Mouse (Mus musculus) right cerebral cortex, postnatal 14 days (tissue): ENCODE measurements around the gene Cep104.

Source experiments
- DNase-seq: peaks from one replicate; pipeline ENCODE4 v3.0.0; 2022

Gene Cep104

DNA sequence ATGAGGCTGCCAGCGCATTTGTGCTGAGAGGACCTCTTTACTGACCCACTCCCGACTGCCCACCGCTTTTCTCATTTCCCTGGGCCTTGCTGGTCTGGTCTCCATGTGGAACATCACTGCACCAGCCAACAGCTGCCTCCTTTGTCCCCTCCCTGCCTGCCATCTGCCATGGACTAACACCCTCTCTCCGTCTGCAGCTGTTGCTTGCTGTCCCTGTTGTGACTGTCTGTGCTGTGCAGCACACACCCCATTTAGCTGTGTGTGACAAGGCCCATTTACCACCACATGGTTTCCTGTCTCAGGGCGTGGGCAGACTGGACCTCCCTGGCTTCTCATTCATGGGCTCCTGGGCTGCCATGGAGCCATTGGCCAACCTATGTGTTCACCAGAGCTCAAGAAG is 30.5 kb downstream of the Cep104 start:
- DNase-seq: no peak

- no peak for DNase-seq
These were observed 31.3 kb downstream of the Cep104 start for GRCm38 (mm10) chr4:154006264-154006663.

DNA sequence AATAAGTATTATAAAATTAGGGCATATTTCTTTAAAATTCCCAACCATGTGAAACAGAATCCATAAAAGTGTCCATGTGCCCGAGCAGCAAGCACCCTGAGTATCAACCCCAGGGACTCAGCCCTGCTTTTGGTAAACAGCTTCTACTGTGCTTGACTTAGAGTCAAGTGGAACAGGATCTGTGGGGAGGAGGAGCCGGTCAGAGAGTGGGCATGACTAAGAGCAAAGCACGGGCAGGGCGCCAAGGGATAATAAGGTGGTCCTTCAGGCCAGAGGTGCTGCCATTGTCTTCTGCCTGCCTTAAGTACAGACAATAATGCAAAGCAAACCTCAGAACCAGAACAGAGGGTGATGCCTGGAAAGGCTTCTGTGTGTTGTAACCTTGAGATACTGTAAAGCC is 32.8 kb downstream of the Cep104 start:
- DNase-seq: no peak

- DNase-seq: no peak
These were observed 36.1 kb downstream of the Cep104 start for GRCm38 (mm10) chr4:154010907-154011645.

- DNase-seq: peak; percentile 80
These were observed 36.7 kb downstream of the Cep104 start, which contains the start of gene Lrrc47 for GRCm38 (mm10) chr4:154011646-154012089. Gene Lrrc47 (plus strand): TSS chr4:154011731.

- no peak for DNase-seq
These were observed 37.3 kb downstream of the Cep104 start for GRCm38 (mm10) chr4:154012132-154012882.

- DNase-seq: no peak
These were observed 40.5 kb downstream of the Cep104 start for GRCm38 (mm10) chr4:154015476-154015875.

- peak; percentile 63 for DNase-seq
These were observed 44.6 kb downstream of the Cep104 start for GRCm38 (mm10) chr4:154019571-154019970.

DNA sequence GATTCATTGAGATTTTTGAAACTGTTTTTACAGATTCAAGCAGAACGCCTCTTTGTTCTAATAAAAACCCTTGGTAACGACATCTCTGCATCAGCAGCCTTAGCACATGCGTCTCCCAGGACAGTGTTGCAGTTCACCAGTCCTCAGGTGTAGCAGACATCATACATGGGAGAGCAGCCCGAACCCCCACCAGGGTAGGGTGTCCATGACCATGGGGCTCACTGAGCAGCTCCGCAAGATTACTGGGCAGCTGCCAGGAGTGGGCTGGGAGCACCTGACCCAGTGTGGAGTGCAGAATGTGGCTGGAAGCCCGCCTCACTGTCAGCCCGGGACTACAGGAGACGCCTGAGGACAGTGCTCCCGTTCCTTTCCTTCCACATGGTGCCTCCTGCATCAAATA is 46.4 kb downstream of the Cep104 start:
- DNase-seq: no peak

- DNase-seq: no peak
These were observed 47.4 kb downstream of the Cep104 start for GRCm38 (mm10) chr4:154022407-154022806.

DNA sequence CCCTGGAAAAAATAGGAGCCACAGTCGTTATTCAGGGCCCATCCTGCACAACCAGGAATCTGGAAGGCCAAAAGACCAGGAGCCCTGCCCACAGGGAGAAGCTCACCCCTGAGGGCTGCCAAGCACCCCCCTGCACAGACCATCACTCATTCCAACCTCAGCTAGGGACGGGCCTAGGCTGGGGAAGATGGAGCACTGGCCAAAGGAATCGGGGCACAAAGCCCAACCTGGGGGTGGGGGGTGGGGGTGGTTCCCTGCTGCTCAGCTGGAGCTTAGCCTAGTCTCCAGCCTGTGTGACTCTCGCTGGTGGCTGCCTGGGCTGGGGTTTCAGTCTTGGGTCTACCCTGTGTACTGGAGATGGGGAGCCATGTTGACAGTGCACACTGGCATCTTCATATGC is 47.9 kb downstream of the Cep104 start:
- no peak for DNase-seq

DNA sequence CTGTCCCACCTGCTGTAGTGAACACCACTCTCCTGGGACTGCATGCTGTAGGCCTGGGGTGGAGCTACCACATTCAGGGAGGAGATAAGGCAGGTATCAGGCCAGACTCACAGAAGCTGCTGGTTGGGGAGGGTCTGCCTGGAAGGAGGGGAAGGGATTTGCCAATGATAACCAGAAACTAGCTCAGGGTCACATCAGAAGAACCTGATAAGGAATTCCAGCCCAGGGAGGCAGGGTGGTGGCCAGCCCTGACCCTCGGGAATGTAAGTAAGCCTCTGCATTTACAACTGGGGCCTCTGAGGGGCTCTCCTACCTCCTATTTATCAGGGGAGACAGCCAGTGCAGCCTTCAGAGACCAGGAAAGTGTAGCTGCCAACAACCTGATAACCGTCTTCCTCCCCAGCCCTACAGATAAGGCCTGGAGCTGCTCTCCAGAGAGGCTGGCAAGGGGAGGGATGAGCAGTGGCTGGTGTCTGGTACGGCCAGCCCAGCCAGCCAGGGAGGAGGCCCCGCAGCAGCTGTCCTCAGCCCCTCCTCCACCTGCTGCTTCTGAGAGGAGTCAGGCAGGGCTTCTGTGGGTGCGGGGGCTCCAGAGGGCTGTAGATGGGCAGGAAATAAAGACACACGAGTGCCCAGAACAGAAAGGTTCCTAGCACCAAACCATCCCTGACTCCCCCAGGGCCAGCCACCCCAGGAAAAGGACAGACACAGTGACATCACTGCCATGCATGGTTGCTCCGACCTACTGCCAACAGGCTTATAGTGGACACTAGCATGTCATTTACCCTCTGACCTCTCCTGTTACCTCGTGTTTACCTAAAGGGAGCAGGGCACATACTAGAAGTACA is 49.0 kb downstream of the Cep104 start:
- DNase-seq: no peak

GRCm38 (mm10) chr4:154024729-154025521 is 49.9 kb downstream of the Cep104 start:
- no peak for DNase-seq

DNA sequence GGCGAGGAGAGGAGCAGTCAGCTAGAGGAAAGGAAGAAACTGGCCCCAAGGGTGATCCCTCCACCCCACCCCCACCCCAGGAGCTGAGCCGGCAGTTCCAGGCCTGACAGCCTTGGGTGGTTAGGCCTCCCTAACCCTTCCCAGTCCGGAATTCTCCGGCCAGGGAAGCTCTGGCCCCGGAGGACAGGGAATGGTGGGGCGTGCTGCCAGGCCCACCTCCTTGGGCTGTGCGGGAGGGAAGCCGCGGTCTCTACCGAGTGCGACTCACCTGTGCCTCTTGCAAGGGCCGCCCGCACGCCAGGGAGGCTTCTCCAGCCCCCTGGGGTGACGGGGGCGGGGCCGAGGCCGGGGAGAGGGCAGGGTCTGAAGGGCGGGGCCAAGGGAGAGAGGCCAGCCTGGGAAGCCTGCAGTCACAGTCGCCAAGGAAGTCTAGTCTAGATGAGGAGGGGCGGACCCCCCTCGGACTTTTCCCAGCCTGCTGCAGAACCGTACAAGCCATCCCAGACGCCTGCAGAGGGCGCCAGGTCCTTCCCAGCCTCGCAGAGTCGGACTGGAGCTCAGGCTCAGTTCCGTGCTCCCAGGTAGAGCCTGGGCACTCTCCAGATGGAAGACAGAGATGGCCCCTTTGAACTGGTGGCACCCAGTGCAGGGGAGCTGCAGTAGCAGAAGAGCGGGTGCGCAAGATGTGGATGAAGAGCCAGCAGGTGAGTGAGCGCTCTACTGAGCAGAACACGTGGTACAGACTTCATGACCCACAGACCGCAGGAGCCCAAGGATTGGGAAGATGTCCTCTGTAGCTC is 50.8 kb downstream of the Cep104 start, which contains the start of gene Smim1:
TSS of gene Smim1 (minus strand) at position 590 of the 800 bp plus-strand sequence.
- DNase-seq: peak; percentile 74

DNA sequence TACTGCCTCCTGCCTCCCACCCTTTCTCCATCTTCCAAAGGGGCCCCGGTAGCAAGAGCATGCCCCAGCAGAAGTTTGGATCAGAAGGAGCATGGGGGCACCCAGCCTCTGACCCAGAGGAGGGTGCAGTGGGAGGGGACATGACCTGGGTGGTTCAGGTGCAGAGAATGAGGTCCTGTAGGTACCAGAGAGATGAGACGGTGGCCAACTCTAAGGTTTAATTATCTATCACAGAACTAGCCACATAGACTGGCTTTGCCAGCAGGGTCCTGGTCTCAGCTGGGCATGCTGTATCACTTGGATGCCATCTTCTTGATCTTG is 51.4 kb downstream of the Cep104 start:
- no peak for DNase-seq

DNA sequence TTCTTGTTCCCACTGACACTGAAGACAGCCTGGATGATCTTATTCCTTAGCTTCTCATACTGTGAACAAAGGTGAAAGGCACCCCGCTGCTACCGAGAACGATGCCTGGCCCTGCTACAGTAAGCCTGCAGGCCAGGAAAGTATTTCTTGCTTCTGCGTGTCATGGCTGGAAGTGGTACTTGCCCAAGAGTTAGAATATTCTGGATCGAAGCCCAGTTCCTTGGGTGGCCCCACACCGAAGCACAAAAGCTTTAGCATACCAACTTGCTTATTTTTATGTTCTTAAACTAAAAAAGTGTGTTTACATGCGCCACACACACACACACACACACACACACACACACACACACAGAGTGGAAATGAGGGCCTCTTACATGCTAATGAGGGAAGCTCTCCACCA is 53.1 kb downstream of the Cep104 start:
- DNase-seq: no peak

DNA sequence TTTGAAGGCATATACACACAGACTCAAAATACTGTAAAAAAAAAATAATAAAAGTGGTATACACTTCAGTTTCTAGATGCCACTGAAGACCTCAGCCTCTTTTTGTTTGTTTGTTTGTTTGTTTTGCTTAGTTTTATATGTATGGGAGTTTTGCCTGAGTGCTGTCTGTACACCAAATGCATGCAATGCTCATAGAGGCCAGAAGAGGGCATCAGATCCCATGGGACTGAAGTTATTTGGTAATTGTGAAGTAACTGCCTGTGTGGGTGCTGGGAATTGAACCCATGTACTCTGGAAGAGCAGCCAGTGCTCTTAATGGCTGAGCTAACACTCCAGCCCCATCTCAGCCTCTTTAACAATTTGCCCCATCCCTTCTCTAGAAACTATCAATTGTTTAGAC is 53.7 kb downstream of the Cep104 start:
- peak; percentile 22 for DNase-seq

GRCm38 (mm10) chr4:154037123-154037522 is 62.1 kb downstream of the Cep104 start:
- DNase-seq: no peak

DNA sequence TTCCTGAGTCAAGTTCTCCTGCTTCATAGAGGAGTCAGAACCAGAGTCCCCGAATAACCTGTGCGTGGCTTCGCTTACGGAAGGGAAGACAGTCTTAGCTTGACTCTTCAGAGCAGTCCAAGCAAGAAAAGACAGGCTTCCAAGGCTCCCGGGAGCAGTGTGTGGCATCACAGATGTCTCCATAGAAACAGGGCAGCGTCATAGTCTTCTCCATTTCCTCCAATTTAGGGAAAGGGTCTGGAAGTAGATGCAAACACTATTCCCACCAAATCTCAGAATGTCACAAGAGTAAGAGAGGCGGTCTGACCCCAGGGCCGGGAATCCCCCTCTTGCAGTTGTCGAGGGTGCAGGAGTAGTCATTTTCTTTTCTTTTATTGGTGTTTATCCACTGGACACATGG is 67.6 kb downstream of the Cep104 start, which contains the start of gene Ccdc27:
TSS of gene Ccdc27 (minus strand) at position 101 of the 400 bp plus-strand sequence.
- no peak for DNase-seq

GRCm38 (mm10) chr4:154045837-154046236 is 70.8 kb downstream of the Cep104 start:
- no peak for DNase-seq

DNA sequence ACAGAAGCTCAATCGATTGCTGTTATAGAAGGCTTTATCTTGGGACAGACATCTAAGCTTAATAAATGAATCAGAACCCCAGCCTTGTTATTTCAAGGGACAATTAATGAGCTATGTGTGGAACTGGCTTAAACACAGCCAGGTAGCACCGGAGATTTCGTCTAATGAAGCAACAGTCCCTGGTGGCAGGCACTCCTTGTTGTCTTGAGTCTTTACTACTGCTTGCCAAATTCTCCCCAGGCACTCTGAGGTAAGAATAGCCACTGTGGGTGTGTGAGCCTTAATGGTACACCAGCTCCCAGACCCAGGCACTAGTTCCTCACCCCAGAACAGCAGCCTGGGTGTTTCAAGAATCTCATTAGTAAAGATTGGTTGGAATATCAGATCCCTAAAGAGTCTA is 76.4 kb downstream of the Cep104 start:
- DNase-seq: no peak

GRCm38 (mm10) chr4:154053065-154053464 is 78.1 kb downstream of the Cep104 start:
- DNase-seq: no peak
